Mouse (Mus musculus) forelimb bud, embryonic 11.5 days (tissue): ENCODE measurements around the gene Tnfrsf1b.
A peak's percentile ranks its signal among the peaks of the same experiment; 100 is the strongest.

Experiments used
- DNase-seq: peaks from one replicate; pipeline ENCODE4 v3.0.0-alpha.2; 2012; ENCODE audit warnings: low read depth, low spot score

Tnfrsf1b gene

DNA sequence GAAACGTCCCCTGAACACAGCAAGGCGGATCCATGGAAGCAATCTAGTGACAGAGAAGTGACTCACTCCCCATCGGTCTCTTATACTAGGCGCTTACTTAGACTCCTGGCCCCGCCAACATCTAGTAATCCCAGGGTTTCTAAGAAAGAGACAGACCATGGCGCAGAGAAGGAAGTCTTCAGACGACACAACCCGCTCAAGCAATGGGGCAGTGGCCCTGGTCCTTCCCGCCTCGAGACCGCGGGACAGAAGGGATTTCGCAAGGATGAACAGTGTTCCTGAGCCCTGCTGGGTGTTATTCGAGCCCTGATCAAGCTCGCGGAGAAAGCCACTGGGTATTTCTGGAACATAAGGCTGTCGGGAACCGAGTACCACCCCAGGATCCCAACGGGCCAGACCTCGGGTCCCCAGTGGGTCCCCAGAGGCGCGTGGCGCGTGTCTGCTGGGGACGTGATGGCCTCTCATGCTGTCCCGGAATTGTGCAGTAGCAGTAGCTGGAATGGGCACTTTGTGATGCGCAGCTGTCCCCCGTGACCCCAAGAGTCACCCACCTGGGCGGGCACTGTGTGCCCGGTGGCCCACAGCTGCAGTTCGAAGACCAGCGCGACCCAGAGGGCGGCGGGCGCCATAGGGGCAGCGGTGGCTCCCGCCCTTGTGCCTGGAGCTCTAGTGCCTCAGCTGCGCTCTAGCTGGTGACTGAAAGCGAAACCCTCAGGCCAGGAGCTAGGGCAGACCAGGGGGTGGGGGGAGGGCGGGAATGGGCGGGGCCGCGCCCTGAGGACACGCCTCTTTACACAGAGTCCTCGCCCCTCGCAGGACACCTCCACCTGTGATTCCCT lies at the start of gene Tnfrsf1b:
Gene Tnfrsf1b (minus strand): TSS at position 698 of the 839 bp plus-strand sequence.
- peak; percentile 18 for DNase-seq

DNA sequence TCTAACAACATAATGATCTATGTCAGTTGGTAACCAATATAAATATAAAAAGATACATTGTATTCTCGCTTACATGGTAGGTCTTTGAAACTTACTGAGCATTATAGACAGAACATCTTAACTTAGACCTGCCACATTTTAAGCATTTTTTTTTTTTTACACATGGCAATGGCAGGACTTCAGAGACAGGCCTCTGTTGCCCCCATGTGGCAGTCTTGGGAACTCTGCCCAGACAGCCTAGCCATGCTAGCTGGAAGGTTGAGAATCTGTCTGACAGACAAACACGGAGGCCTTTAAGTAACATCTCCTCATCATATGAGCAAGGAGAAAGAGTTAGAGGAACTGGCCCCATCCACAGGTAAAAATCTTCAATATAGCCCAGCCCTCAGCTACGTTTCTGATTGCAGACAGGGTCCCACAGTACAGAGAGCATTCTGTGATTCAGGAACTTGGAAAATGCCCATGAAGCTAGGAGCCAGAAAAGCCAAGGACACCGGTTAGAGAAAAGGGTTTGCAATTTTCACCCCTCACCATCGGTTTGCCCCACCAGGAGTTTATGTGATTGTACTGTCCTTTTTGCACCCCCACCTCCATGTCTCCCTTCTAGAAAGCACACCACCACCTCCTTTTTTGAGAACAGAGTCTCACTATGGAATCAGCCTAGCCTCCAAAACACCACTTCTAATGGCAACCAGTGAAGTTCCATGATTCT lies 49.1 kb upstream of the Tnfrsf1b start:
- peak; percentile 23 for DNase-seq

- no peak for DNase-seq
Observed at GRCm38 (mm10) chr4:145294588-145294987, 47.9 kb upstream of the Tnfrsf1b start.

DNA sequence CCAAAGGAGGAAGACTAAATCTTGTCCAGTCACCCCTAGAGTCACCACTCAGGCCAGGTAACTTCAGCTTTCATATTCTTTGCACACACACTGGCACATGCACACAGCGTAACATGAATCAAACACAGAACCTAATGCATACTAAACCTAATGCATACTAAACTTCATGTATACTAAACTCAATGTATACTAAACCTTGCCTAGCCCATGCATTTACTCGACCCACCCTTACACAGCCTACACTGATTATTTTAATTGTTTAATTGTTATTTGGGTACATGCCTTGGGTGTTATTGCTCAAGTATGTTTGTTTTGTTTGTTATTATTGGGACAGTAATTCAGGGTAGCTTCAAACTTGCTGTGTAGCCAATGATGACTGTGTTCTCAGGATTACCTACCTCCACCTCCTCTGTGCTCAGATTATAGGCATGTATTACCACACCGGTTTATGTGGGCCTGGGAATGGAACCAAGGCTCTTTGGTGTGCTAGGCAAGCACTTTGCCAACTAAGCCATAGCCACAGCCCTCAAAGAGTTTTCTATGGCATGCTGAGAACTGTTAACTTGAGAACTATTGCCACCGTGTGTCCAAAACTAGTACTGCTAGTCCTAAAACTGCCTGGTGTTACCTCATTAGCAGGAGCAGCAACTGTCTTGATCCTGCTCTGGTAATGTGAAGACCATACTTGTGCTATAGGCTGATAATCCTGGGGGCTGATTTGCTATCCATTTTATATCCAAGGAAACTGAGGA lies 39.9 kb upstream of the Tnfrsf1b start:
- peak; percentile 66 for DNase-seq

DNA sequence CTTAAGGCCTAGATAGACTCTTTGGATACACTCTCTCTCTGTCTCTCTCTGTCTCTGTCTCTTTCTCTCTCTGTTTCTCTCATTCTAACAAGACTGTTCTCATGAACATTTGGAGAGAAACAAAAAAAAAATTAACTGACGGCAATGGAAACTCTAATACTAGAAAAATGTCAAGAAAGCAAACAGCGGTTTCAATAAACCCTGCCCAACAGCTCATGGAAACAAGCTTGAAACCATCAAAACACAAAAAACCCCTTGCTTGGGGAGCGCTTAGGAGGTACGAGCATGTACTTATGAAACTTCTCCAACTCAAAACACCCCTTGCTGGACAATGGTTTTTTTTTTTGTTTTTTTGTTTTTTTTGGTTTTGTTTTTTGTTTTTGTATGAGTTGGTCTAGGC lies 38.0 kb upstream of the Tnfrsf1b start:
- no peak for DNase-seq

DNA sequence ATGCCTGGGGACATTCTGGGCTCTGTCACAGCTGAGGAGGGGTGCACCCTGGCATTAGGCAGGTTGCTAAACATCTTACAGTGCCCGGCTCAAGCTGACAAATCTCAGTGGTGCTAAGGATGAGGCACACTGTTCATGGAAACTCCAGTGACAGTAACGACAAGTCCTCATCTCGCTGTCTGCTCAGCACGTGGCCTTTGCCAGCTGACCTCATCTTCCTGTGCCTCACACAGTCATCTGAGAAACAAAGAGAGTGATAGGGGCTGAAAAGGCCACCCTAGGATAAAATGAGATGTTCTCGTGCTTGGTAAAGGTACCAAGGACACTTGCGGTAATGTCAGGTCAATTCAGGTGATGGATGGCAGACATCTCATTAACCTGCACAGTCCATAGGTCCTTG lies 36.8 kb upstream of the Tnfrsf1b start:
- no peak for DNase-seq

- DNase-seq, result no peak
Observed at GRCm38 (mm10) chr4:145280966-145281365, 34.3 kb upstream of the Tnfrsf1b start.

DNA sequence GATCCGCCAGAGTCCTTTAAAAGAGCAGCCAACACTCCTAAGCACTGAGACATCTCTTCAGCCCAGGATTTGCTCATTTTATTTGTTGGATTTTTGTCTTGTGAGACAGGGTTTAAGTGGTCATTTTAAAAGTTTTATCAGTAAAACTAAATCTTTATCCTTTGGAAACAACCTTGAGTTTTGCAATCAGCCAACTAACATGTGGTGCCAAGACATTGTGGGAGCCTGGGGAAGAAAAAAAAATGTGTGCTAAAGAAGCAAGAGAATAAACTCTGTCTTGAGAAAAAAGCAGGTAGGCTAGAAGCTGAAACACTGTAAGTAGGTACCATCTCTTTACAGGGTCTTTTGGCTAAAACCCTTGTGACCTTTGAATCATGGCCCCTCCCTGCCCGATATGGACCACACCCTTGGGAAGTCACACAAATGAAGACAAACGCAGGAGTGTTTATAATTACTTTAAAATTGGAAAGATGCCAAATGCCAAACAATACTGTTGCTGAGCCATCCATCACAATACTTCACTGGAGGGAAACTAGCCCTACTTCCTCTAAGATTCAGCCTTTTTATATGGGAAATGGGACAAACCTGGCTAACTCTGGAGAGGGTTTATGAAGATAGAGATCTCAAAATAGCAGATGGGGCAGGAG lies 32.2 kb upstream of the Tnfrsf1b start:
- DNase-seq, result no peak

- DNase-seq, result no peak
Observed at GRCm38 (mm10) chr4:145278231-145278630, 31.6 kb upstream of the Tnfrsf1b start.

GRCm38 (mm10) chr4:145276368-145277249 lies 29.9 kb upstream of the Tnfrsf1b start:
- DNase-seq, result no peak

DNA sequence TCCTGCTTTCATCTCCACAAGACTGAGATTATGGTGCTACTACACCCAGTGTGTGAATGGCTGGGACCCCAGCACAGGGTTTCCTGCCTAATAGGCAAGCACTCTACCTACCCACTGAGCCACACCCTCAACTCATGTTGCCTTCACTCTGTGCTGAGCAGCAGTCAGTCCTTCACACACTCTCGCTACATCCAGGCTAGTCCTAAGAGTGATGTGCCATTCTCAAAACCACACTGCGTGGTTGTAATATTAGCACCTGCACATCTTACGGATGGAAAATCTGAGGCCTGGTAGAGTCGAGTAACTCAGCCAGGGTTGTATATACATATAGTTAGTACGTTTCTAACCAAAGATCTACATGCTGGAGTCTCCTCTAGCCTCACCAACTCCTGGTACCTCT lies 28.2 kb upstream of the Tnfrsf1b start:
- DNase-seq, result no peak

DNA sequence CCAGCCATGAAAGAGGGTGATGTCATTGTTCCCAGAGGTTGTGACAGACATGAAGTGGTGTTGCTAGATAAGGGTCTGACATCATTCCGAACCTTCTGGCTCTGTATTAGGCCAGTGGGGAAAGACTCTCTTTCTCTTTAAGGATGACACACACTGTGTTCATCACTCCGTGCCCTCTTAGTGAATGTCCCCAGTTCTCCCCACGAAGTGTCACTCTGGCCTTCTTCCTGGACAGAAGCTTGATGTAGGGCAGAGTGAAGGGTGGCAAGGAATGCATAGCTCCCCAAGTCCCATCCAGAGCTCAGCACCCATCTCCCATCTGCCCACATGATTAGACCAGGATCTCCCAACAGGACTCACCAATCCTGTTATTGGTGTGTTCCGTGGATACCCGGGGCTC lies 27.3 kb upstream of the Tnfrsf1b start:
- no peak for DNase-seq

DNA sequence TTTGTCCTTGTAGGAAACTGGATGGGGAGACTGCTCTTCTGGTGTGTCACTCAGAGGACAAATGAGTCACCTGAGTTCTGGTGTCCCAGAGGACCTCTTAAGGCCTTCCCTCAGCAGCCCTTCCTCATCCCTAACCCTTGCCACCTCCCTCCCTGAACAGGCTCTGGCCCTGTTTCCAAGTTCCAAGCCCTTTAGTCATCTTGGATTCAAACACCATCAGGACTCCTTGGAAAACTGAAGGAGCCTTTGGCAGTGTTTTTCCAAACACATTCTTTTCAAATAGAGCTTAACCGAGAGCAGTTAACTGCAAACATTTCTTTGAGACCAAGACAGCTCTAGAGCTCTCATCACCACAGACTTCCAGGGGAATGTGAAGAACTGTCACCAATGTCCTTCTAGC lies 26.1 kb upstream of the Tnfrsf1b start:
- DNase-seq, result no peak

- no peak for DNase-seq
Observed at GRCm38 (mm10) chr4:145271634-145272033, 25.0 kb upstream of the Tnfrsf1b start.

GRCm38 (mm10) chr4:145270136-145270535 lies 23.5 kb upstream of the Tnfrsf1b start:
- no peak for DNase-seq

DNA sequence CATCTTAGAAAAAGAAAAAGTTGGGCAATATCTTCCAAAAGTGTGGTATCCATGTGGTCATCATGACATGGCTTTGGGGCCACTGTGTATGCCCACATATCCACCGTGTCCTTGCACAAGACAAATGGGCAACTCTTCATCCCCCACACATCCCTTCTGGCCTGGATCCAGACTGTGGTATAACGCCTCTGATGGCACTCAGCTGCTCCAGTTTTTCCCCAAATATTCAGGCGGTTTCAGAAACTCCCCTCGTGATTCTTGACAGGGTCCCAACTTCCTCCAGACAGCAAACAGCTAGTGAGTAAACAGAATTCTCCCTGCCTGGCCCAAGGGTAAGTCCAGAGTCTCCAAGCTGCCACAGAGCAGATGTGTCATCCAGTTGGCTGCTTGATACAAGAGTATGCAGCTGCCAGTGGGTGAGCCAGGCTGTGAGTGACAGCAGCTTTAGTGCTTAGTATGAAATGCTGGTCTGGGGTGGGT lies 21.0 kb upstream of the Tnfrsf1b start:
- DNase-seq, result no peak

DNA sequence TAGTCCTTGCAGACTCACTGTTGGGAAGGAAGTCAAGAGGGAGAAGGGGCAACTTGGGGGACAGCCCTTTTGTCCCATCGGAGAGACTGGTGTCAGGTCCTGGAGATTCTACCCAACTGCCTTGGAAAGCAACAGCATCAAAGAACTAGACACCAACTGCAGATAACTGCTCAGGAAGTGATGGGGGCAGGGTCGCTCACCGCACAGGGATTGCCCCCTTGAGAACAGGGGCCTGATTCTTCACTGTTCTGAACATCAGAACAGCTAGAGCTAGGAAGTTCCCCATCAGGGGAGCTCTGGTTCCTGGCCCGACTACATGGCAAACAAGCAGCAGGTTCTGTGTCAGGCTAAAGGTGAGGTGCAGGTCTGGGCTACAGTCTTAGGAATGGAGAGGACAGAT lies 19.8 kb upstream of the Tnfrsf1b start:
- DNase-seq, result no peak

- DNase-seq, result no peak
Observed at GRCm38 (mm10) chr4:145264761-145265160, 18.1 kb upstream of the Tnfrsf1b start.

DNA sequence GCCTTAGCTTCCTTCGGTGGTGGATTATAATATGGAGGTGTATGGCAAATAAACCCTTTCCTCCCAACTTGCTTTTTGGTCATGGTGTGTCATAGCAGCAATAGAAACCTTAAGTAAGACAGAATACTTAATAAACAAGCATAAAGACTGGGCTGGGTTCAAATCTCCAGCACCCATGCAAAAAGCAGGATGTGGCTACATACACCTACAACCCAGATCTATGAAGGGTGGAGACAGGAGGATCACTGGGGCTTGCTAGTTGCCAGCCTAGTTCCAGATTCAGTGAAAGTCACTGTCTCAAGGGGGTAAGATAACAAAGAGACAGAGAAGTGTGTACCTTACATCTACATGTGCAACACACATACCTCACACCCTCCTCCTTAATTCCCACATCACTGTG lies 16.9 kb upstream of the Tnfrsf1b start:
- DNase-seq, result no peak

DNA sequence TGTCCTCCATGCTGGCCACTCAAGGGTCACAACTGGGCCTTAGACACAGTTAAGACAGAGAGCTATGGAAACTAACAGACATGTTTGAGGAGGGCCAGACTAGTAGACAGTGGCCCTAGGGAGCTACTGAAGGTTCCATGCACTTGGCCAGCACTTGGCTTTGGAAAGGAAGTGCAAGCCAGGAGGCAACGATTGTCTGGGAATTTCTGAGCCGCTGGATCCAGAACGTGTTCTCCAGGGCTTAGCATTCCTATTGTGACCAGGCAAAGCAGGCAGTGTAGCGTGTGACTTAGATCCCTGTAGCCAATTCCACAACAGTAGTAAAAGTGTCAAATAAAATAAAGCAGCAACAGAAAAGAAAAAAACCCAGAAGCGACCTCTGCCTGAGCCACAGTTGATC lies 14.1 kb upstream of the Tnfrsf1b start:
- DNase-seq, result no peak
